Mouse (Mus musculus): ENCODE results near the gene Ctsd.

Ctsd gene

DNA sequence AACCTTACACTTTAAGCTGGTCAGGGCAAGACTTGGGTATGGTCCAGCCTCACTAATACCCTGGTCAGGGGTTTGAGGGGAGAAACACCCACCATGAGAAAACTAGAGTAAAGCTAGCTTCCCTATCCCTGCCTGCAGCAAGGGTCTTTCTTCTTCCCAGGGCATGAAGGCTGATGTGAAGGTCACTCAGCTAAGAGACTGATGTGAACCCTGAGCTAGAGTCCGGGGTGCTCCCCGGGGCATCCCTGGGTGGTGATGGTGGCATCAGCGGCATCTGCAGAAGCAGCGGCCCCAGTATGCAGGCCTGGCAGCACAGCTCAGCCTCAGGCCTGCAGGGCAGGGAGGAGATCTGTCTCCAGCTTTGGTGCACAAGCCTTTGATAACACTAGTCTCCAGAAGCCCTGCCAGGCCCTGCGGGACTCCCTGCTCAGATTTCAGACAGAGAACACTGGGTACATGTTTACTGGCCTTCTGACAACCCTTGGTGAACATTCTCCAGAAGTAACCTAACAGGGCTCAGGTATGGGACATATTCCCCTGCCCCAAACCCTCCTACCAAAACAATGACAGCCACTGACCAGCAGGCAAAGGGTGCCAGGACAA lies 13.3 kb downstream of the Ctsd start:
- peak; percentile 27 for DNase-seq (ENCODE audit: low spot score)

DNA sequence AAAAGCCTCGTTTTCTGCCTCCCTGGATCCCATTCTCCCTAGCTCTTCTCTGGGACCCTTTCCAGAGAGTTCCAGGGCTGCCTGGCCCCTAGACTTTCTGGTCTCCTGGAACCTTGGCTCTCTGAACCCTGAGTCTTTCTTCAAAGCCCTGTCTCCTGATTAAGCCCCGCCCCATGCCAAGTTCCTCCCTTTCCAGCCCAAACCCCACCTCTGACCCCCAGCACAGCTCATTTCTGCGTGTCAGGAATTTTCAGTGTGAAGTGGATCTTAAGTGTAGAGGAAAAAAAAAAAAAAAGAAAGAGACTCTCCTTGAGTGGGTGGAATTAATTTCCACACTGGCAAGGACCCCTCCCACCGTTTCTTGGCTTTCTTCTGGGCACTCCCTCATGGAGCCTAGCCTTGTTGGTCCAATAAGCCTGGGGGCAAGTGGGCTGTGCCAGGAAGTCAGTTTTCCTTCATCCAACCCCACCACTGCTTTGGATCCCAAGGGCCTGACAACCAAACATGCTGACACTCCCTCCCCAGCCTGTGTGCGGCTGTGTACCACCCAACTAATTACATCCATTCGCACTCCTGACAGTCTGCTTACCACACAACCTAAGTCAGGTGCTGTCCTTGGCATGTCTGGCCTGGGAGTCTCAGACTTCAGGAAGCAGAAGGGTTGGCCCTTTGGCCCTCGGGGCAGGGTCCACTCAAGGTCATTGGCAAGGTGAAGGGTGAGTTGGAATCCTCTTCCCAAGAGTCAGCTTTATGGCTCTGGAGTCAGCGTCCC lies 14.0 kb downstream of the Ctsd start, which contains the start of gene Ifitm10:
Gene Ifitm10, minus strand, starts transcription at position 113 of the 772 bp plus-strand sequence.
- DNase-seq (ENCODE audit: low spot score): no peak

DNA sequence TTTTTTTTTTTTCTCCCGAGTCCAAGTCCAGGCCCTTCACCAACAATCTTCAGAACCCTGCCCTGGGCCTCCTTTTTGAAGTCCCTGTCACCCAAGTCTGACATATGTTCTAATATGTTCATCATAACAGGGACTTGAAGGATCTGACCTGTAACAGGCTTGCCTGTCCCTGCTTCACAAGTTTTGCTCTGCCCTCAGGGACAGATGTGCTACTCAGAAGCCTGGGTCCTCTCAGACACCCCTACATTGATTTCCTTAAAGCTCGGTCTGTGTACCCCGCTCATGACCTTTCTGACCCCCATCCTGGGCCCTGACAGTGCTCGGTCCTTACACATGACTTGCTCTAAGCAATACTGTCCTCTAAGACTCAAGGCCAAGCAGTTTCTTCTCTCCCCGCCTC lies 14.8 kb downstream of the Ctsd start:
- no peak for DNase-seq (ENCODE audit: low spot score)

- peak; percentile 36 for DNase-seq (ENCODE audit: low spot score)
These were observed 15.8 kb downstream of the Ctsd start for GRCm38 (mm10) chr7:142371768-142372661.

- DNase-seq (ENCODE audit: low spot score): no peak
These were observed 16.5 kb downstream of the Ctsd start for GRCm38 (mm10) chr7:142371398-142371767.

DNA sequence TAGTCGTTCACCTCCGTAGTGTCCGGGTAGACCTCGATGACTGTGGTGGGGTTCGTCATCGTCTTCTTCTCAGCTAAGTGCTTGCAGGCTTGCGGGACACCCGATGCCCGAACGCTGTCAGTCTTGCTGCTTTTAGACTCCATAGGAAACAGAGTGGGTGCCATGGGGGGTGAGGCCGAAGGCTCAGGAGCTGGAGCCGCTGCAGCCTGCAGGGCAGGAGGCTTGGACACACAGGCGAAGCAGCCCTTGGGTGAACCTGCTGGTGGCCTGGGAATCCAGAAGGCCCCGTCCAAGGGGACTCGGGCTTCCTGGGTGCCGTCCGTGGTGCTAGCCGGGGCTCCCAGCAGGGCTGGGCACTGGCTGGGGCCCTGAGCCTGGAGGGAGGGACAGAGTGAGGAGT lies 16.9 kb downstream of the Ctsd start:
- DNase-seq (ENCODE audit: low spot score): no peak

DNA sequence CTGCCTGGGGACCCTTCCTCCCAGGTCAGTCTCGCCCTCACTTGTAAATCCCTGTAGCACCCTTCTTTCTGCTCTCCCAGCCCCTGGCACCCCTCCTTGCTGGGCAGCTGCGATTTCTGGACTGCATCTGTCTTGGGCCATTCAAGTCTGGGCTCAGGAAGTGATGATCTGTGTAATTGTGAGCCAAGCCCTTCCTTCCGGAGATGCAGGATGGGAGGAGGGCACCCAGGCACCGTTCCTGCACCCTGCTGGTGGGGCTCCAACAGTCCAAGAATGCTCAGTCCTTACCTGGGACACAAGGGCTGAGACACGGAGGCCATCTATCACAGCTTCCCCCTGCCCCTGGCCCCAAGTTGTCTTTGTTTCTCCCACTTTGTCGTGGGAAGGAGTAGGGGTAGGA lies 18.0 kb downstream of the Ctsd start:
- DNase-seq (ENCODE audit: low spot score): no peak

- DNase-seq (ENCODE audit: low spot score): no peak
These were observed 19.0 kb downstream of the Ctsd start for GRCm38 (mm10) chr7:142368856-142369255.

DNA sequence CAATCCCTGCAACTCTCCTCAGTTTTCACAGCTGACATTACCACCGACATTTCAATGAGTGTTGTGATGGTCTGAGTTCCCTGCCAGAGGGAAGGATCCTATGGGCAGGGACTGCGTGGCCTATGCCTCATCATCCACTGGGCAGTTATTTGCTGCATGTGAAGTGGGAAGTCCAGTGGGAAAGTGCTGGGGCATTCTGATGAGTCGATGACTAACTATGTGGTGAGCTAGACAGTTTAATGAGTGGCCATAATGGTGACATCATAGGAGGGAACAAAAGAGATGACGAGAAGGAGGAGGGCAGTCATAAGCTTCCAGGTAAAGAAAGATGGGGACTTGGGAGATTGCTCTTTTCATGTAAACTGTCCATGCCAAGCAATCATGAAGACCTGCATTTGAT lies 24.7 kb downstream of the Ctsd start:
- no peak for DNase-seq (ENCODE audit: low spot score)

DNA sequence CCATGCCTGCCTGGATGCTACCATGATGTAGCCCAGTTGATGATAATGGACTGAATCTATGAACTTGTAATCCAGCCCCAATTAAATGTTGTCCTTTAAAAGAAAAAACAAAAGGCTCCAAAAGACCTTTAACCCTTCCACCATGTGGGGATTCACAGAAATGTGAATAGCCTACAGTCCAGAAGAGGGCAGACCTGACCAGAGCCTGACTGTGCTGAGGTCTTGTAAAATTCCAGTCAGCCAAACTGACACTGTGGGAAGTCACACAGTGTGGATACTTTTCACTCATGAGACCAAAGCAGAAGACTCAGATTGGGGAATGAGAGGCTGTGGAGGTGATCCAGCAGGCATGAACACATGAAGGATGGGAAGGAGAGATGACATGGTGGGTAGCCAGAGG lies 27.1 kb downstream of the Ctsd start:
- DNase-seq (ENCODE audit: low spot score): no peak

DNA sequence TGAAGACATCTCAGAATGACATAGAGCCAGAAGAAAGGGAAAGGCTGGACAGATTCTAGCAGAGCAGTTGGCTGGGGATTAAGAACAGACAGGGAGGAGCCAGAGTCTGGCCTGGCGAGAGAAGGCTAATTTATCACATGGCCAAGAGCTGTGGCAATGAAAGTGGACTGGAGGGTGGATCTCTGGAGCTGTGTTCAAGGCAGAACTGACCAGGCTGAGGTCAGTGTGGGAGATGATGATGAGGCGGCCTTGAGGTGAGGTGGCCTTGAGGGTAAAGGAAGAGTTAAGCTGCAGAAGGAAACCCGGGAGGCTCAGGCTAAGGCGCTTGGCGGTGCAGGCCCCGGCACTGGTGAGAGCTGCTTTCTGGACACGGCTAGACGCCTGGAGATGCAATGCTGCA lies 28.7 kb downstream of the Ctsd start:
- DNase-seq (ENCODE audit: low spot score): no peak

DNA sequence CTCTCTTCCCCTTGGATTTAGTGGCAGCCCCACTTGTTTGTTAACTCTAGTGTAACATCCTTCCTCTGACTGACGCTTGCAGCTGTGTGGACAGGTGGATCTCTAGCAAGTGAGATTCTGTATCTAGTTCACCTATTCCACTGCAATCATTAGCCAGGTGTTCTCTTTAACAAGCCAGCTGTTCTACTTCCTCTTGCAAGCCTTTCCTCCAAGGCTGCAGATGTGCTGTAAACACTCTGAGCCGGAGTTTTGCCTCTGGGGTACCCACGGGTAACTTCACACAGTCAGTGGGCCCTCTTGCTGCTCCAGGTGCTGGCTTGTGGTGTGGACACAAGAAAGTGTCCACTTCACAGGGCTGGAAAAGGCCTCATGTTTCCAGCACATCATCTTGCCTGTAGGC lies 30.3 kb downstream of the Ctsd start:
- no peak for DNase-seq (ENCODE audit: low spot score)

DNA sequence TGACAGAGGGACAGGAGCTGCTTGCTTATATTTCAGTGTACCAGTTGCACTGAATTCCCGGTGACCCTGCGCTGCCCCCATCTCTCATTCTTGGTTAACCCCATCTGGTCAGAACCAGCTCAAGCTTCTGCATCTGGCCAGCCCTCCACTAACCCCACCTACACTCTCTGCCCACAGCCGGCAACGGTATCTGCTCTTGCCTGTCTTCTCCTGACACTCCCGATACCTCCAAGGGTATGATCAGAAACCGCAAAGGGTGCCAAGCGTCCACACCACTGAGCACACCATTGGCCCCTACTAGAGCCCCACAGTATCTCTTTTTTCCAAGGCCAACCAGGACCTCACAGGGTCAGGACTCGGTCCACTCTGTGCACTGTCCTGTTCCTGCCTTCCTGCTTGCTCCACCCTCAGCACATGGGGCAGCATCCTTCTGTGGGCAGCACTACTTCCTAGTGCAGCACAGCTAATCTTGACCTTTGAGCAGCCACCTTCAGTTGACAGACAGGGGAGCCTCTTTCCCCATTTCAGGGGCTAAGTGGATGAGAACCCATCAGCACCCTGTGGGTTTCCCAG lies 33.1 kb downstream of the Ctsd start:
- no peak for DNase-seq (ENCODE audit: low spot score)

GRCm38 (mm10) chr7:142353854-142354253 lies 34.0 kb downstream of the Ctsd start:
- no peak for DNase-seq (ENCODE audit: low spot score)

DNA sequence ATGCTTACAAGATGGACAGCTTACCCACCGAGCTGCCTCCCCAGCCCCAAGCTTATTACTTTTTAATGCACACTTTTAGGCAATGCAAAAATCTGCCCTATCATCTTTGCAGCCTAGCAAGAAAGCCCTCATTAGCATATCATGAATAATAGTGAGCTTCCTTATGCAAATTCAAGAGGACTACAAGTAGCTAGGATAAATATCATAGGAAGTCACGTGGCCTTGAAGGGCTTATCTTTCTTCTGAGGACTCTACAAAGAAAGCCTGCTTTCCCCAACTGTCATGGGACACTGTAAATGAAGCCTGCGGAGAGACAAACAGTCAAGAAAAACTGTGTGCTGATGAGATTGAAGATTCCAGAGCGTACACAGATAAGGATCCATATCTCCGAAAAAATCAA lies 36.3 kb downstream of the Ctsd start:
- no peak for DNase-seq (ENCODE audit: low spot score)

DNA sequence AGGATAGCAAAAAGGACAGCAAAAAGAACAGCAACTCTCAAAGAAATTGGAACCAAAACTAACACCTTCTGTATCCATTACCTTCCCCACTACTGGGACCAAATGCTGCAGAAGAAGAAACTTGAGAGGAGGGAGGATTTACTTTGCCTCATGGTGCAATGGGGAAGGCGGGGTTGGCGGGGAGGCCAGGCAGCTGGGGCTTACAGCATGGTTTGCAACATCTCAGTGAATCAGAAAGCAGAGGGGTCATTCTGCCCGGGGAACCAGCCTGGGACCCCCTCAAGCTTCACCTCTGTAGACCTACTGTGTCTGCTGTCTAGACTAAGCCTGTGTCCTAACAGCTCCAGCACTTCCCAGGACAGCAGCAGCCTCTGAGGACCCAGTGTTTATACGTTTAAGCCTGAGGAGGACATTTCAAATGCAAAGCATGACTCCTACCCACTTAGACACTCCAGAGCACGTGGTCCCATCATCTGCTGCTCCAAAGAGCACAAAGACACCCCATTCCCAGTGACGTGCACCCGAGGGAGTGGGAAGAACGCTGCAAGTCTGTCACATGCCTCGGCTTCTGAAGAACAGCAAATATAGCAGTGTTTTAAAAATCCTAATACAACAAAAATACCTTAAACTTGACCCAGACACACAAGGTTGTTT lies 38.4 kb downstream of the Ctsd start:
- DNase-seq (ENCODE audit: low spot score): no peak

GRCm38 (mm10) chr7:142347542-142347941 lies 40.3 kb downstream of the Ctsd start:
- no peak for DNase-seq (ENCODE audit: low spot score)

DNA sequence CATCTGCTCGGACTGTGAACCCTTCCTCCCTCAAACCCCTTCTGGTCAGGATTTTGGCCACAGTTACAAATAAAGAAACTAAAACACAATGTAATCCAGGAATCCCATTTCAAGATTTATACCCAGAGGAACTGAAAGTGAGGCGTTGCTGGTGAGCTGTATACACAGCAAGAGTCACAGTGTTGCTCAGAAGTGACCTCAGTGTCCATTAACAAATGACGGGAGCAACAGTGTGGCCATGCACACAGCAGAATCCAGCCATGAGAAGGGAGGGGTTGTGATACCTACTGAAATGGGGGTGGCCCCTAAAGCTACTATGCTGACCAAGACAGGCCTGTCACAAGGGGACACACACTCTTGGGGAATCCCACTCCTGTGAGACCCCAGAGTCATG lies 45.6 kb downstream of the Ctsd start:
- DNase-seq (ENCODE audit: low spot score): no peak

GRCm38 (mm10) chr7:142341564-142342246 lies 46.1 kb downstream of the Ctsd start:
- DNase-seq (ENCODE audit: low spot score): no peak

DNA sequence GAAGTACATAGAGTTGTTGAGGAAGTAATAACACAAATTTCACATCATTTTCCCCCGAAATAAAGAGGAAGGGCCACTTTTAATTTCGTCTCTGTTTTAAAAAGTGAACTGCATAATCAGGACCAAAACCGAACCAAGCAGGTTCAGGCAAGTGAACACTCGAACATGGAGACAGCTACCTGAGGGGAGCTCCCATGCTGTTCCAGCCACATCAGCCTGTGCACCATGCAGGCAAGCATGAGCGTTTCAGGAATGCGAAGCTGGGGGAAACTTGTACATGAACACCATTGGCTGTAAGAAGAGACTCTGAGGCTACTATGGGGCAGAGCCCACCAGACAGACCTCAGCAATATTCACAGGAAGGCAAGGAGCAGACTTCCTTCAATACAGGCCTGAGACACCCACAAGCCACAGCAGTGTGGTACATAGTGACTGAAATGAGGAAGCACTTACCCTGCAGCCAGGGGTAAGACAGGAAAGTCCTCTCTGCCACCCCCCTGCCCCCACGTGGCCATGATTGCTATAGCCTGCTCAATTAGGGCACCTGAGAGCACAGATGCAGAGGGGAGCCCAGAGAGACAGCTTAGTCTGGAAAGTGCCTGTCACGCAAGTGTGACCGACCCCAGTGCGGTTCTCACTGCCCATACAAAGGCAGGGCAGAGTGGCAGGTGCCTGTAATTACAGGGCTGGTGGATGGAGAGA lies 47.4 kb downstream of the Ctsd start:
- DNase-seq (ENCODE audit: low spot score): no peak

- DNase-seq (ENCODE audit: low spot score): no peak
These were observed 52.7 kb downstream of the Ctsd start for GRCm38 (mm10) chr7:142335151-142335550.

All from MN1 (cell line).